Comparison of ENCODE assay signal across 8 mouse cellular contexts in the genomic region with DNA sequence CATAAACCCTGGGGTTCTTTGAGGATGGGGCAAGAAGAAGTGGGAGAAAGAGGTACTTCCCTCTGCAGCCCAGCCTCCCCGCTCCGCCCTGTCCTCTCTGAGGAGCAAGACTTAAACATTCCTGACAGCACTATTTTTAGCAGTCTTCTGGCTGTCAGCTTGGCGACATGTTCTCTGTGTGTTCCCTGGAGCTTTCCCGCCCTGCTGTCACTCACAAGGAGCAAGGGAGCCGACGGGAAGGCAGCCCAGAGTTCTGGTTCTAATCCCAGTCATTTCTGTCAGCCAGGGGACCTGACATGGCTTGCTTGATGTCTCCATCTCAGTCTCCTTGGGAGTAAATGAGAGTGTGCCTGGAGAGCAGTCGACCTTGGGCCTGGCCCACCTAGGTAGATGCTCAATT. TPM values are rescaled to one million over a fixed set of nuclear protein-coding genes. Genes with fewer than 3 reads are reported as not detected.
DNase-seq lines count a peak whose midpoint lies in the region; ATAC-seq lines count a peak whose summit lies in the region.

No protein-coding gene starts in this region.

- H3K4me3 ChIP-seq in heart, embryonic 10.5 days = 0 out of 2 replicates have a peak overlapping the region, but pooled peaks have one; percentile 19
- no peak overlapping the region for H3K4me3 ChIP-seq in lung, embryonic 16.5 days (ENCODE audit: low read length)
- H3K4me3 ChIP-seq in liver, embryonic 12.5 days = no peak overlapping the region

- ATAC-seq in lung, embryonic 16.5 days (ENCODE audit: low read depth) = 0 out of 2 replicates have a peak, but pooled peaks have one; percentile 57
- no peak for ATAC-seq in liver, embryonic 12.5 days

- H3K4me1 ChIP-seq in heart, embryonic 10.5 days = peaks cover 28% of the 10 kb centered on the region
- H3K4me1 ChIP-seq in lung, embryonic 16.5 days (replicated peaks; ENCODE audit: control insufficient read depth, insufficient read depth, low read length) = peaks cover 5% of the 10 kb centered on the region
- no peaks in the 10 kb centered on the region for H3K4me1 ChIP-seq in liver, embryonic 12.5 days

- no peaks in the 10 kb centered on the region for H3K36me3 ChIP-seq in heart, embryonic 10.5 days
- H3K36me3 ChIP-seq in lung, embryonic 16.5 days (ENCODE audit: control insufficient read depth, insufficient read depth, low read length) = no peaks in the 10 kb centered on the region
- no peaks in the 10 kb centered on the region for H3K36me3 ChIP-seq in liver, embryonic 12.5 days

- DNase-seq in gastrocnemius, adult 18-20 months (ENCODE audit: low spot score) = peak; percentile 54
- no peak for DNase-seq in gastrocnemius, postnatal 4 days (ENCODE audit: low spot score in 2 of 2)
- DNase-seq in brain, embryonic 18.5 days (ENCODE audit: low read depth, low spot score) = peak; percentile 26
- peak; percentile 87 for DNase-seq in heart, embryonic 10.5 days (ENCODE audit: low spot score)
- no peak for DNase-seq in thymus, postnatal 10 days (ENCODE audit: low spot score in 2 of 2)
- DNase-seq in embryo, embryonic 9.5 days (ENCODE audit: extremely low spot score) = no peak

- no peaks in the 10 kb centered on the region for H3K9me3 ChIP-seq in heart, embryonic 10.5 days
- no peaks in the 10 kb centered on the region for H3K9me3 ChIP-seq in lung, embryonic 16.5 days (ENCODE audit: control insufficient read depth, low read length)
- H3K9me3 ChIP-seq in liver, embryonic 12.5 days (replicated peaks) = no peaks in the 10 kb centered on the region

- no peaks in the 10 kb centered on the region for H3K27me3 ChIP-seq in heart, embryonic 10.5 days (ENCODE audit: insufficient read depth, poor library complexity, severe bottlenecking)
- no peaks in the 10 kb centered on the region for H3K27me3 ChIP-seq in lung, embryonic 16.5 days (ENCODE audit: control insufficient read depth, insufficient read depth, low read depth, low read length)
- no peaks in the 10 kb centered on the region; the same call in 1 of the 2 replicates for H3K27me3 ChIP-seq in liver, embryonic 12.5 days (replicated peaks)

- H3K4me2 ChIP-seq in lung, embryonic 16.5 days (ENCODE audit: low read depth, low read length) = no peak overlapping the region
- no peak overlapping the region for H3K4me2 ChIP-seq in liver, embryonic 12.5 days

- H3K27ac ChIP-seq in heart, embryonic 10.5 days = peak overlapping the region; percentile 74
- no peak overlapping the region for H3K27ac ChIP-seq in lung, embryonic 16.5 days (ENCODE audit: low read length)
- H3K27ac ChIP-seq in liver, embryonic 12.5 days = no peak overlapping the region

- no peak overlapping the region for H3K9ac ChIP-seq in lung, embryonic 16.5 days (ENCODE audit: low read length)
- H3K9ac ChIP-seq in liver, embryonic 12.5 days = no peak overlapping the region

- 11% methylated on average over 7 of the region's 7 CpGs for WGBS in heart, embryonic 10.5 days
- 17% methylated on average over 7 of the region's 7 CpGs for WGBS in lung, embryonic 16.5 days
- WGBS in liver, embryonic 12.5 days (ENCODE audit: insufficient replicate concordance) = 46% methylated on average over 7 of the region's 7 CpGs

RNA-seq across cellular contexts. Expression of a gene that starts 40.0 kb away (rescaled TPM):
- 1 to 10 TPM; 1.6 to 2.0 TPM for total RNA-seq in gastrocnemius, adult 18-20 months (2021)
- total RNA-seq in gastrocnemius, postnatal 4 days (2021) = 1 to 10 TPM; 1.7 to 2.6 TPM
- polyA plus RNA-seq in heart, embryonic 10.5 days (2016; fragmentation: Nextera tagmentation; extraction: Ambion mirVana) = 1.2 and 1.8 TPM in 2 replicates
- polyA plus RNA-seq in lung, embryonic 16.5 days (2015; fragmentation: Nextera tagmentation; extraction: Ambion mirVana) = 18.1 and 24.0 TPM in 2 replicates
- not detected in 2 replicates for polyA plus RNA-seq in liver, embryonic 12.5 days (2016; fragmentation: Nextera tagmentation; extraction: Ambion mirVana)

Comparison
In these comparisons a context has a peak if more than half of its experiments do, and no peak if none do; other contexts are left out.
1. DNase-seq: peak in gastrocnemius, adult 18-20 months (single experiment), brain, embryonic 18.5 days (single experiment) and heart, embryonic 10.5 days (single experiment); none in gastrocnemius, postnatal 4 days (0 of 2), thymus, postnatal 10 days (0 of 2) and embryo, embryonic 9.5 days (single experiment).